Mouse (Mus musculus): ENCODE measurements at regions not wholly inside any gene's neighbourhood (a gene's known extent, or its start where the extent isn't known, plus 50 kb on each side); places are given as distances from the start of the nearest gene placed in this dataset.

DNA sequence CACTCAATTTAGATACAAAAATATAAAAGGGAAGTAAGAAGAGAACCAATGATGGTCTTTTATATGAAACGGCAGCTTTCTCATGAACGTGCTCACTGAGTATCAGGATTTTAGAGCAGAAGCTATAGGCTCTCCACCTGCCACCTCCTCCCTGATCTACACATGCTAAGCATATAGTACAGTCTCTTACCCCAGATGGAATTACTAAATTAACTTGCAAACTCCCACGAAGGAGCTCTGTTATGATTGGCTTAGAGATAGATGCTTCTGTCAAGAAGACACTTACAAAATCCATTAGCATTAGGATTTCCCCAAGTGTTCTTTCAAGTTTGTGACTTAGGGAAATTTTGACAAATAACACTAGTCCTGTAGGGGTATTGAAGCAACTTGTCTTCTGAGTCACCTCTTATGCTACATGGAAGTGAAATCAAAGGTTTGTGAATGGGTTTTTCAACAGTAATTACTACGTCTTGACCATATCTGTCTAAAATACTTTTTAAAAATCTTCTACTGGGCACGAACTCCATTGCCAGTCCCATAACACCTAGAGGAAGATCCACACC lies 60.6 kb downstream of the Crygs start:
- Histone ChIP-seq H3K9ac (no peak overlapping the region), H3K36me3 (no peaks in the 10 kb centered on the region), H3K4me1 (no peaks in the 10 kb centered on the region), H3K4me2 (no peak overlapping the region), H3K9me3 (no peaks in the 10 kb centered on the region), H3K4me3 (no peak overlapping the region), H3K27me3 (no peaks in the 10 kb centered on the region), H3K27ac (no peak overlapping the region)
- no peak for ATAC-seq (ENCODE audit: borderline replicate concordance, extremely low read depth, low FRiP score, low TSS enrichment)
- 78% methylated on average over 5 of the region's 5 CpGs for WGBS

DNA sequence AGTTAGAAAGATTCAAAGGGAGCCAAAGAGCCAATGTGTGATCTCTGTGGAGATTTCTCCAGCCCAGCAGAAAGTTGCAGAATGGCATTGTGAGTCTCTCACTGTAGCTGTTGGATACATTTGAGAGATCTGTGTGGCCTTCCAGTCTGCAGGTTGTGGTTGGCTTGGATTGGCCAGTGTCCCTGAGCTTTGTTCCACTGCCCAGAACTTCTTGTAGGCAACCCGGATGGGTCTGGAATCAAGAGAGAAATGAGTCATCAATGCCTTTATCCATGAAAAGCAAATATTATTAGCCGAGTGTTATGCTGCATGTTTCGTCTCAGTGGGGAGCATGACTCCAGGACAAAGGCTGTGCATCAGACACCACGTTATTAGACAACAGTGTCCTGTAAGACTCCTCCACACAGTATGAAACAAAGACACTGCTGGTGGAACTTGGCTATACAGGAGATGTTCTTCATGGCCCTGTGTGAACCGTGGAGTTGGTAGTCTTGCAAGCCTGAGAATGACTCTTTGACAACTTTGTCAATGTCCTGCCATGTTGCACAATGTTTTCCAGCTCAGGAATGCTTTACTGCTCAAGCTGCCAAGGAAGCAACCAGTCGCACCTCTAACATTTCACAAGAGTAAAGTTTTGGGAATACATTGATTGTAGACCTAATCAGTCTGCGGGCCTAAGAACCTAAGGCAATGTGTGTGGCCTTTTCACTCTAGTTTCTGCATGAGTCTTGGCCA lies 67.1 kb downstream of the Crygs start:
- Histone ChIP-seq H3K4me3 (no peak overlapping the region), H3K4me1 (no peaks in the 10 kb centered on the region), H3K4me2 (no peak overlapping the region), H3K27ac (no peak overlapping the region), H3K9ac (no peak overlapping the region), H3K36me3 (no peaks in the 10 kb centered on the region), H3K9me3 (no peaks in the 10 kb centered on the region), H3K27me3 (no peaks in the 10 kb centered on the region)
- ATAC-seq (ENCODE audit: borderline replicate concordance, extremely low read depth, low FRiP score, low TSS enrichment): no peak
- WGBS: 81% methylated on average over 7 of the region's 7 CpGs

DNA sequence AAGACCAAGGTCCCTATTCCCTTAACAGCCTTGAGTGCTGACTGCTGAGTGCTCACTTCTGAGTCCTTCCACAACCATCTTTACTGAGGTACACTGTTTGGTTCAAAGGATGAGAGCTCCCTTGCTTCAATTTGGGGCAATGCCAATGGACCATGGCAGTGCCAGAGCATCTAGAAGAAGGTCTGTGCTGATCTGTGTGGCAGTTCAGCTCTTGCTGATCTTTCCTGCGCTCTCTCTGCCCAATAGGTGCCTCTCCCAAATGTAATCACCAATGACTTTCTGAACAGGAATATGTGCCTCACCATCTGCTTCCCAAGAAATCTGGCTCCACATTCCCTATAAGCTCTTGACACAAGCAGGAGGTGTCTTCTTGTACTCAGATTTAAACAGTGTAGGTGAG lies 67.9 kb downstream of the Crygs start:
- ATAC-seq (ENCODE audit: borderline replicate concordance, extremely low read depth, low FRiP score, low TSS enrichment): no peak
- no peaks in the 10 kb centered on the region for H3K36me3 ChIP-seq
- no peak overlapping the region for H3K4me3 ChIP-seq
- H3K9me3 ChIP-seq: no peaks in the 10 kb centered on the region
- H3K27ac ChIP-seq: no peak overlapping the region
- no peak overlapping the region for H3K9ac ChIP-seq
- H3K4me2 ChIP-seq: no peak overlapping the region
- H3K4me1 ChIP-seq: no peaks in the 10 kb centered on the region
- no peaks in the 10 kb centered on the region for H3K27me3 ChIP-seq
- WGBS: 84% methylated on average over 1 of the region's 1 CpGs

DNA sequence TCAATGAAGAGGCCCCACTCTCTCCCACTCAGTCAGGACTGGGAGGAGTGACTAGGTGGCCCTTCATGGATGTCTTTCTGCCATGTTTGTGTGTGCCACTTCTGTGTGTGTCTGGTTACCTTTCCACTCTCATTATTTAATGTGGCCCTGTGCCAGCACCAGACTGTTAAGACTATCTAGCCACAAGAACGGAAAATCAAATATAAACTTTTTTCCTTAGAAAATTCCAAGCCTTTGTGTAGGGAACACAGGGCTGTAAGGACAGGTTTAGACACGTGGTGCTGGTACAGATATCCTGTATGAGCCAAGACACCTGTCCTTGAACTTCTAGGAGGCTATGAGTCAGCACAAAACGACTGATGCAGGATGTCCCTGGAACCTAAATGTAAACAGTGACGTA lies 69.9 kb downstream of the Crygs start:
- peak; percentile 72; the same call in 1 of the 2 replicates for ATAC-seq (ENCODE audit: borderline replicate concordance, extremely low read depth, low FRiP score, low TSS enrichment)
- WGBS: 20% methylated on average over 4 of the region's 4 CpGs
- H3K9ac ChIP-seq: no peak overlapping the region
- H3K36me3 ChIP-seq: no peaks in the 10 kb centered on the region
- H3K4me1 ChIP-seq: no peaks in the 10 kb centered on the region
- H3K27ac ChIP-seq: no peak overlapping the region
- H3K9me3 ChIP-seq: no peaks in the 10 kb centered on the region
- H3K4me2 ChIP-seq: no peak overlapping the region
- H3K27me3 ChIP-seq: no peaks in the 10 kb centered on the region
- no peak overlapping the region for H3K4me3 ChIP-seq

DNA sequence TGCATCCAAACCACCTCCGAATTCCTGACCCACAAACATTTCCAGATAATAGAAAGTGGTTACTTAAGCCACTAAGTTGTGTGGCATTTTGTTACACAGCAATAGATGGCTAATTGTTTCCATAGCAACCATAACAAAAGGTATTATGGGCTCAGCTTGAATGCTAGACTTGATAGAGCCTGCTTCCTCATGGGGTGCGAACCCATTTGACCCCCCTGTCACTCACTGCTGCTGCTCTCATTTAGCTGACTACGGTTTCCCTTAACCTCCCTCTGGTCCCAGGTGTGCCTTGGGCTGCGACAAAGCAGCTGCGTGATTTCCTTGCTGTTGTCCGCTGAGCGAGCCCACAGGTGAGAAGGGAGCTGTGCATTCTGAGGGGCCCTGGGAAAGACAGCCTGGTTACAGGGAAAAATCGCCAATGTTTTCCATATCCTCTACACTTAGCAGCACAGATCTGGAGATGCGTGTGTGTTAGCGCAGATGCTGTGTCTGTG lies 76.8 kb downstream of the Crygs start:
- Histone ChIP-seq H3K4me2 (no peak overlapping the region), H3K27me3 (no peaks in the 10 kb centered on the region), H3K4me3 (no peak overlapping the region), H3K9me3 (no peaks in the 10 kb centered on the region), H3K9ac (no peak overlapping the region), H3K4me1 (0 out of 2 replicates have a peak, but pooled peaks cover 9% of the 10 kb centered on the region), H3K27ac (no peak overlapping the region), H3K36me3 (no peaks in the 10 kb centered on the region)
- 62% methylated on average over 10 of the region's 10 CpGs for WGBS
- ATAC-seq (ENCODE audit: borderline replicate concordance, extremely low read depth, low FRiP score, low TSS enrichment): no peak

DNA sequence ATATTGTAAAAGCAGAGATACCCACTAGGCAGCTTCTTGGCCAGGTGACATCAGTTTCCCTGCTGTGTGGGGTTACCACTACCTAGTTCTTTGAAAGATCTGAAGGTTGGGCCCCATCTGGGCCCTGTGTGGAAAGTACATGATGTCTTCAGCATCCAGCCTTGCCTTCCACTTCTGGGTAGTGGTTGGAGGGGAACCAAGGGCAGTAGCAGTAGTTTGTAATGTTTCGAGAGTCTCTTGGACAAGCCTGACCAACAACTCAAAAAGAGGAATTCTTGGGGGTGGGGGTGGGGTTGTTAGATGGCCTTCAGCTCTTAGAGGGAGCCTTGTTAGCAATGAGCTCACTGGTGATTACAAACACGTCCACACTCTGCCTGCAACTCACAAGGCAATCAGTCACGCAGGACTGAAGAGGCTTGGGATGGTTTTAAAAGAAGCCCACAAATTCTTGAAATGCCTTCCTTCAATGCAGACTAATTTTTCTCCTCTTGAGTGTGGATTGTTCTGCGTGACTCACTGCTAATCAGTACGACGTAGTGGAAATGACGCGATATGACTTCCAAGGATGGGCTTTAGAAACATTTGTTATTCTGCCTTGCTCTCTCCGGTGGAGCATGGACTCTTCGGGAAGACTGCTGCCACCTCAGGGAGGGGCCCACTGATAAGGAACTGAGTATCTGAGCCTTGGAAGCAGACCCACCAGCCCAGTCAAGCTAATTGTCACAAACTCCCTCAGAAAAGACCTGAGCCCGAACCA lies 76.9 kb upstream of the Dgkg start:
- no peak overlapping the region for H3K4me2 ChIP-seq
- H3K9me3 ChIP-seq: no peaks in the 10 kb centered on the region
- H3K27ac ChIP-seq: no peak overlapping the region
- 0 out of 2 replicates have a peak, but pooled peaks cover 9% of the 10 kb centered on the region for H3K4me1 ChIP-seq
- no peak overlapping the region for H3K9ac ChIP-seq
- no peaks in the 10 kb centered on the region for H3K36me3 ChIP-seq
- no peak; the same call in 1 of the 2 replicates for ATAC-seq (ENCODE audit: borderline replicate concordance, extremely low read depth, low FRiP score, low TSS enrichment)
- no peak overlapping the region for H3K4me3 ChIP-seq
- 19% methylated on average over 11 of the region's 11 CpGs for WGBS
- no peaks in the 10 kb centered on the region for H3K27me3 ChIP-seq

DNA sequence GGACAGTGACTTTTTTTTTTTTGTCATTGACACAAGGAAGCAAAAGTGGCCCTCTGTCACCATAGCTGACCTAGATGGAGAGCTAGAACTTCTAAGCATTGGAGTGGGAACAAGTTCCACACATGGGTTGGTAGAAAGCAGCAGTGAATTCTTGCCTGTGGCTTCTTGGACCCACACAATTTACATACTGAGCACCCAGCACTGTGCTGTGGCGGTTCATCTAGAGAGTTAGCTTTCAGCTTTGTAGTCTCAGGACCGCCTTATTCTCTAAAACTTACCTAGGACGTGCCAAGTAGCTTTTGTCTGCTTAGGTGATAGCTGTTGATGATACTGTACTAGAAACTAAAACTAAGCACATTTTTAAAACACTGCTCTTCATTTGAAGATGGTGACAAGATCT lies 72.1 kb upstream of the Dgkg start:
- no peak for ATAC-seq (ENCODE audit: borderline replicate concordance, extremely low read depth, low FRiP score, low TSS enrichment)
- no peak overlapping the region for H3K4me3 ChIP-seq
- 0 out of 2 replicates have a peak, but pooled peaks cover 7% of the 10 kb centered on the region for H3K4me1 ChIP-seq
- H3K36me3 ChIP-seq: no peaks in the 10 kb centered on the region
- H3K9me3 ChIP-seq: no peaks in the 10 kb centered on the region
- no peak overlapping the region for H3K27ac ChIP-seq
- 74% methylated on average over 3 of the region's 3 CpGs for WGBS
- H3K9ac ChIP-seq: no peak overlapping the region
- H3K27me3 ChIP-seq: no peaks in the 10 kb centered on the region
- no peak overlapping the region for H3K4me2 ChIP-seq

DNA sequence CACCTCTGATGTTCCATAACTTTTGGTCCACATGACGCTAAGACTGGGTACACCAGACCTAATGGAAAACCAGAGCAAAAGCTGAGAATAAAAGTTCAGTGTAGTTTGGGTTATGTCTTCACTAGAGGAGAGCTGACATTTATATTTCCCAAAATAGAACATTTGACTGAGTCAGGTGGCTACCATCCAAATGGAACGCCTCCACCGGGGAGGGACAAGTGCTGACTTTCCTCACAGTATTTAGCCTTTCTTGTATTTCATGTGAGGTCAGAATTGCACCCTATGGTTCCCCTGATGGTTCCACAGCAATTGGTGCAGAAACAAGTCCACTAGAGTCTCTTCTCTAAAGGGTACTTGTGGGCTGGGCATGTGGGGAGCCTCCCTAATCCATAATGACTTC lies 68.2 kb upstream of the Dgkg start:
- Histone ChIP-seq H3K27ac (no peak overlapping the region), H3K9ac (no peak overlapping the region), H3K9me3 (no peaks in the 10 kb centered on the region), H3K36me3 (no peaks in the 10 kb centered on the region), H3K27me3 (no peaks in the 10 kb centered on the region), H3K4me2 (no peak overlapping the region), H3K4me3 (no peak overlapping the region), H3K4me1 (no peaks in the 10 kb centered on the region)
- WGBS: 79% methylated on average over 3 of the region's 3 CpGs
- ATAC-seq (ENCODE audit: borderline replicate concordance, extremely low read depth, low FRiP score, low TSS enrichment): no peak

DNA sequence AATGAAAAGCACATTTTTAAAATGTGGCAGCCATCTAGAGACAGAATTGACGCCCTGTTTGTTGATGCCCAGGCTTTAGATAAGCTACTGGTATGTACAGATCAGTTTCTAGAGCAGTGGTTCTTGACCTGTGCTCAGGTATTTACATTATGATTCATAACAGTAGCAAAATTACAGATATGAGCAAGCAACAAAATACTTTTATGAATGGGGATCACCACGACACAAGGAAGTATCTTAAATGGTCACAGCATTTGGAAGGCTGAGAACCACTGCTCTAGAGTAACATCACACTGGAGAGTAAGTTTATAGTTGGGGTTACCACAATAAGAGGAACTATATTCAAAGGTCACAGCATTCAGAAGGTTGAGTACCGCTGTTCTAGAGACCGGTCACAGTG lies 66.3 kb upstream of the Dgkg start:
- H3K4me3 ChIP-seq: no peak overlapping the region
- 0 out of 2 replicates have a peak, but pooled peaks cover 3% of the 10 kb centered on the region for H3K4me1 ChIP-seq
- H3K4me2 ChIP-seq: no peak overlapping the region
- ATAC-seq (ENCODE audit: borderline replicate concordance, extremely low read depth, low FRiP score, low TSS enrichment): no peak
- no peaks in the 10 kb centered on the region for H3K9me3 ChIP-seq
- no peaks in the 10 kb centered on the region for H3K36me3 ChIP-seq
- no peak overlapping the region for H3K9ac ChIP-seq
- H3K27me3 ChIP-seq: no peaks in the 10 kb centered on the region
- H3K27ac ChIP-seq: no peak overlapping the region
- 83% methylated on average over 4 of the region's 4 CpGs for WGBS

DNA sequence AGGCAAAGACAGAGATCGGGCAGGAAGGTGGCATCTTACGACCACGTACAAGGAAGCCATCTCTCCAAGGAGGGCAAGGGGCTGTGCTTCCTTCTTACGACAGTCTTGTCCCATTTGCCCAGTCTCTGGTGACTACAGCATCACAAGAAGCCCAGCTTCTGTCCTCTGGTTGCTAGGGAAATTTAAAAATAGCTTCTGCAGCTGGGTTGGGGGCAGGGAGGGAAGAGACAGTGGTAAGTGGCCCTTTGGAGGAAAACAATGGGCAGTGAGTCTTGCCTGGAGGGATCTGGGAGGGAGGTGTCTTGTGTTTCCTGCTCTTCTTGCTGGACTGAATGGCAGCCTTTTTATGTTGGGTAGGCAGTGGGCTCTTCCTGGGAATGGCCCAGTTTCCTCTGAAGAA lies 62.8 kb upstream of the Dgkg start:
- H3K27me3 ChIP-seq: no peaks in the 10 kb centered on the region
- no peak overlapping the region for H3K4me2 ChIP-seq
- no peaks in the 10 kb centered on the region for H3K9me3 ChIP-seq
- H3K36me3 ChIP-seq: no peaks in the 10 kb centered on the region
- no peak; the same call in 1 of the 2 replicates for ATAC-seq (ENCODE audit: borderline replicate concordance, extremely low read depth, low FRiP score, low TSS enrichment)
- no peak overlapping the region for H3K27ac ChIP-seq
- 0 out of 2 replicates have a peak, but pooled peaks cover 3% of the 10 kb centered on the region for H3K4me1 ChIP-seq
- no peak overlapping the region for H3K4me3 ChIP-seq
- H3K9ac ChIP-seq: no peak overlapping the region
- 77% methylated on average over 4 of the region's 4 CpGs for WGBS

DNA sequence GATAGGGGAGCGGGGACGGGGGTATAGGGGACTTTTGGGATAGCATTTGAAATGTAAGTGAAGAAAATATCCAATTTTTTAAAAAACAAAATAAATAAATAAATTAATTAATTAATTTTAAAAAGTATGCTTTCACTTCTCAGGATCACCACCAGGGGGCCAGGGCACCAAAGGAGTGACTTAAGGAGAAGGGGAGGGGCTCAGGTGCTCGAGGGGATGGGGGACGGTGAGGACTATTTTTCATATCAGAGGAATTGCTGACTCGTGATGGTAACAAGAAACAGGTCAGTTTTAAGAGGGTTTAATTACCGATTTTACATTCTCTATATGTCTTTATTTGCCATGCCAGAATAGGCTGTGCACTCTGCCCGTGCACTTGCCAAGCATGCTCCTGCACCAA lies 62.3 kb upstream of the Dgkg start:
- Histone ChIP-seq H3K9me3 (no peaks in the 10 kb centered on the region), H3K27ac (no peak overlapping the region), H3K27me3 (no peaks in the 10 kb centered on the region), H3K4me3 (no peak overlapping the region), H3K4me2 (no peak overlapping the region), H3K9ac (no peak overlapping the region), H3K4me1 (0 out of 2 replicates have a peak, but pooled peaks cover 3% of the 10 kb centered on the region), H3K36me3 (no peaks in the 10 kb centered on the region)
- ATAC-seq (ENCODE audit: borderline replicate concordance, extremely low read depth, low FRiP score, low TSS enrichment): no peak
- WGBS: 46% methylated on average over 7 of the region's 7 CpGs

DNA sequence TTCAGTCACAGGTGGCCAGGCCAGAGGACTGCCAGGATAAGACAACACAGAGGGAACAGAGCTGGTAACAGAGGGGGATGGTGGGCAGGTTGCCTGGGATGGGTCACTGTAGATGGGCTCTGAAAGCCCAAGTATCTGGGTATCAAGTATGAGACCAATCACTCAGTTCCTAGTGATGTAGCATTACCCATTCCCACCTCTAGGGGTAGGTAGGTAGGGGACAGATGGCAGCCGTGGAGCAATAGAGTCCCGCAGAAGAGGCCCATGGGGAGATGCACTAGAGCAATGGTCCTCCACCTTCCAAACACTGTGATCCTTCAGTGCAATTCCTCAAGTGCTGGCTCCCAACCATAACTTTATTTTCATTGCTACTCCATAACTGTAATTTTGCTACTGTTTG lies 60.4 kb upstream of the Dgkg start:
- Histone ChIP-seq H3K4me3 (no peak overlapping the region), H3K9ac (no peak overlapping the region), H3K4me2 (no peak overlapping the region), H3K4me1 (0 out of 2 replicates have a peak, but pooled peaks cover 3% of the 10 kb centered on the region), H3K9me3 (no peaks in the 10 kb centered on the region), H3K27ac (no peak overlapping the region), H3K27me3 (no peaks in the 10 kb centered on the region), H3K36me3 (no peaks in the 10 kb centered on the region)
- 48% methylated on average over 2 of the region's 2 CpGs for WGBS
- ATAC-seq (ENCODE audit: borderline replicate concordance, extremely low read depth, low FRiP score, low TSS enrichment): no peak

All from lung, embryonic 15.5 days (tissue).